Mouse (Mus musculus): ENCODE measurements around the gene Olfr461. TPM values are rescaled to one million over a fixed set of nuclear protein-coding genes. Genes with fewer than 3 reads are reported as not detected.
"Not testable (repeated sequence)": the region's sequence is repeated elsewhere in the genome, so short reads cannot be mapped to it uniquely, and the experiment has no call there.

The Olfr461 gene
- 0.10 TPM in 1 of 2 replicates, not detected in the other for polyA plus RNA-seq (2016; fragmentation: Nextera tagmentation; extraction: Ambion mirVana)

DNA sequence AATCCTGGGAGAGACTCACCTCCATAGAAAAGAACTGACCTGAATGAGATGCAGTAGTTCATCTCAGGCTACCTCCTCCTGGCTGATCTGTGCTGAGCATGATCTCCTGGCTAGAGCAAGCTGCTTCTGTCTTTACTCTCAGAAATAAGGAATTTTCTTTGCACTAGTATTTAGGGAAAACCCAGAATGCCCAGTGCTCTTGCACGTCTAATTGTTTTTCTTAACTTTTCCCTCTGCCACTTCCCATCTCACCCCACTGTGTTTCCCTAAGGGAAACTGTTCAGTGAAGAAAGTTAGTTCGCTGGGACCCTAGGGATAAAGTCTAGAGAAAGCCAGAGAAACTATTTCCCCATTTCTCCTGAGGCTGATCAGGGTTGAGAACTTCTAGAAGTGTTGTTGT is at the start of gene Olfr461:
Gene Olfr461 (minus strand): TSS at position 101 of the 400 bp plus-strand sequence.
- ATAC-seq (ENCODE audit: insufficient number of reproducible peaks, insufficient read depth, low FRiP score, low TSS enrichment), result no peak
- Histone ChIP-seq H3K9ac (no peak within 1 kb of the TSS), H3K4me2 (replicated peaks) (no peak within 1 kb of the TSS), H3K36me3 (no peaks in the 10 kb centered on the region), H3K9me3 (no peaks in the 10 kb centered on the region), H3K4me3 (no peak within 1 kb of the TSS), H3K27me3 (no peaks in the 10 kb centered on the region), H3K27ac (no peak within 1 kb of the TSS), H3K4me1 (no peaks in the 10 kb centered on the region)
- 70% methylated on average over 2 of the region's 2 CpGs for WGBS

GRCm38 (mm10) chr6:40598546-40598945 is 43.7 kb upstream of the Olfr461 start:
- ATAC-seq (ENCODE audit: insufficient number of reproducible peaks, insufficient read depth, low FRiP score, low TSS enrichment), result not testable (repeated sequence)

DNA sequence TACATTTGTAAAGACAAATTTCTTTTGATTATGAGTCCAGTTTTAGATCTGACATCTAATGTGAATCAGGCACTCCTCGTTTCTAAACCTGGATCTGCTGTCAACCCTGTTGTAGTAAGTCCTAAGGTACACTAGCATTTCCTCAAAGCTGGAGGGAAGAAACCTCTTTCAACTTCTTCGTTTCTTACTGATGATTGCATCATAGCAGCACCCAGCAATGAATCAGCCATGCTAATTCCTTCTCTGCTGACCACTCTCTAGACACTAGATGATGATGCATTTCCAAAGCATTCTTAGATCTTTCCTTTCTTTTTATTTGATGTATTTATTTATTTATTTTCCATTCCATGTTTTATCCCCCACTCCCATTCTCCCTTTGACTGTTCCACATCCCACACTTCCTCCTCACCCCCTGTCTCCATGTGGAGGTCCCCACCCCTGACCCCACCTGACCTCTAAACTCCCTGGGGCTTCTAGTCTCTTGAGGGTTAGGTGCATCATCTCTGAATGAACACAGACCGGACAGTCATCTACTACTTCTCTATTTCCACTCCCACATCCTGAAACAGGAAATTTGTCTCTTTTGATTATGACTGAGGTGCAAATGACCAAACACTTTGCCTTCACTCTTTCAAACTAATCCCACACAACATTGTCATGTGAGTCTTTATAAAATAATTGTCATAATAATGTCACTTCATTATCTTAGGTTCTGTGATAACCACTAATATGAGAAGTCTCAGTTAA is 40.1 kb upstream of the Olfr461 start:
- H3K4me3 ChIP-seq, result no peak overlapping the region
- H3K4me1 ChIP-seq, result no peaks in the 10 kb centered on the region
- WGBS, result 62% methylated on average over 3 of the region's 3 CpGs
- H3K9me3 ChIP-seq, result no peaks in the 10 kb centered on the region
- H3K27ac ChIP-seq, result no peak overlapping the region
- H3K9ac ChIP-seq, result no peak overlapping the region
- no peak overlapping the region for H3K4me2 ChIP-seq (replicated peaks)
- ATAC-seq (ENCODE audit: insufficient number of reproducible peaks, insufficient read depth, low FRiP score, low TSS enrichment), result no peak
- H3K36me3 ChIP-seq, result no peaks in the 10 kb centered on the region
- no peaks in the 10 kb centered on the region for H3K27me3 ChIP-seq

More at GRCm38 (mm10) chr6:40598546-40598945, 43.7 kb upstream of the Olfr461 start:
- not testable (repeated sequence) for H3K4me2 ChIP-seq (replicated peaks); H3K4me3 ChIP-seq; H3K27me3 ChIP-seq; H3K9me3 ChIP-seq; H3K36me3 ChIP-seq; H3K9ac ChIP-seq; H3K4me1 ChIP-seq; H3K27ac ChIP-seq
- WGBS, result 31% methylated on average over 4 of the region's 4 CpGs

DNA sequence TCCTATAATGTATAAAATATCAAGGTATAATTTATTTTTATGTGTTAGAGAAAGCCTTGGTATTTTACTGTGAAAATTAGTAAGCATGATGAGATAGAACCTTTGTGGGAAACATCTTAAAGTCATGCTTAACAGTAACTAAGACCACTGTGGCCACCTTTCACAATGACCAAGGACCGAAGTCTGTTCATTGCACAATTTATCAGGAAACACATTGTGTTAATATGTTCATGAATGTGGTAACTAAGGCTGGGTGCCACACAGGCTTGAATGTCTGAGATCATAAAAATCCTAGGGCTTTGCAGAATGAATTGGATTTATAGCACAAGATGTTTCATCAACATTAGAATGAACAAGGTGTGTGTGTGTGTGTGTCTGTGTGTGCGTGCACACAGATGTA is 33.5 kb upstream of the Olfr461 start:
- H3K4me3 ChIP-seq, result no peak overlapping the region
- 97% methylated on average over 2 of the region's 2 CpGs for WGBS
- no peak overlapping the region for H3K27ac ChIP-seq
- H3K9me3 ChIP-seq, result no peaks in the 10 kb centered on the region
- no peak overlapping the region for H3K4me2 ChIP-seq (replicated peaks)
- H3K27me3 ChIP-seq, result no peaks in the 10 kb centered on the region
- ATAC-seq (ENCODE audit: insufficient number of reproducible peaks, insufficient read depth, low FRiP score, low TSS enrichment), result no peak
- H3K9ac ChIP-seq, result no peak overlapping the region
- H3K4me1 ChIP-seq, result no peaks in the 10 kb centered on the region
- H3K36me3 ChIP-seq, result no peaks in the 10 kb centered on the region

GRCm38 (mm10) chr6:40585645-40586044 is 30.8 kb upstream of the Olfr461 start, which contains the start of gene Clec5a:
TSS of gene Clec5a (minus strand) at chr6:40585821.
- no peak within 1 kb of the TSS for H3K4me3 ChIP-seq
- H3K9ac ChIP-seq, result no peak within 1 kb of the TSS
- no peak for ATAC-seq (ENCODE audit: insufficient number of reproducible peaks, insufficient read depth, low FRiP score, low TSS enrichment)
- no peak within 1 kb of the TSS for H3K27ac ChIP-seq
- H3K4me2 ChIP-seq (replicated peaks), result no peak within 1 kb of the TSS
- H3K36me3 ChIP-seq, result no peaks in the 10 kb centered on the region
- 79% methylated on average over 5 of the region's 5 CpGs for WGBS
- H3K4me1 ChIP-seq, result no peaks in the 10 kb centered on the region
- no peaks in the 10 kb centered on the region for H3K27me3 ChIP-seq
- H3K9me3 ChIP-seq, result no peaks in the 10 kb centered on the region

DNA sequence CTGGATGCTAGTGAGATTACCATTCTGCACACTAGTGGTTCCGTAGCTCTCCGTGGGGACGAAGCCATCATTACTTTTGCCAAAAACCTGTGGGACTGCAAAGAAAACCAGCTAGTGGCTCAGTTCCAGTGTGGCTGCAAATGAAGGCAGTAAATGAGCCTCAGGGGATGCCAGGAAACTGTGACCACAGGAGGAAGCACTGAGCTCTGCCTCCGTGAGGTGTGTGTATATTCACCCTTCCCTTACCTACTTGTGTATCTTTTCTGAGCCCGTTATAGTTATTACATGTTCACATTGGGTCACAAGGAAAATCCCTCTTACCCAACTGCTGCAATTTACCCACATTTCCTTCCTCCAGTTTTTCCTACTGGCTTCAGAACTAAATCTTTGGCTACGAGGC is 29.5 kb upstream of the Olfr461 start:
- WGBS, result 87% methylated on average over 6 of the region's 6 CpGs

DNA sequence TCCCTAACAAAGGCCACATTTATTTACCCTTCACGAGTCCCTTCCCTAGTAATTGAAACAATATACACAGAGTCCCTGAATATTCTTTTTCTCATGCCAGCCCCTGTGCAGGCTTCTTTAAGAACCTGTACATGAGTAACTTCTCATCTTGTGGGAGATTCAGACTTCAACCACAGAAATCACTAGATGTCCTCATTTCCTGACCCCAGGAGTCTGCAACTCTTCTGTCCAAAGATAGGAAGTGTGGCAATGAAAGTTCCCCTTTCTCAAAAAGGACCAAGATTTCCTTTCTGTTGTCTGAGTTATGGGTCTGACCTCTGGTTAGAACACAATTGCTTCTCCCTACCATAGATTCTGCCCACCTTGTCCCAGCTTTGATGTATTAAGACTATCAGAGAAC is 21.5 kb upstream of the Olfr461 start:
- Histone ChIP-seq H3K4me2 (replicated peaks) (no peak overlapping the region), H3K9me3 (no peaks in the 10 kb centered on the region), H3K4me1 (no peaks in the 10 kb centered on the region), H3K27me3 (no peaks in the 10 kb centered on the region), H3K27ac (no peak overlapping the region), H3K9ac (no peak overlapping the region), H3K4me3 (no peak overlapping the region), H3K36me3 (no peaks in the 10 kb centered on the region)
- 76% methylated on average over 1 of the region's 1 CpGs for WGBS
- ATAC-seq (ENCODE audit: insufficient number of reproducible peaks, insufficient read depth, low FRiP score, low TSS enrichment), result no peak

More for the DNA sequence above, 29.5 kb upstream of the Olfr461 start:
- no peak for ATAC-seq (ENCODE audit: insufficient number of reproducible peaks, insufficient read depth, low FRiP score, low TSS enrichment)
- H3K4me3 ChIP-seq, result no peak overlapping the region
- no peak overlapping the region for H3K9ac ChIP-seq
- no peak overlapping the region for H3K27ac ChIP-seq
- H3K4me1 ChIP-seq, result no peaks in the 10 kb centered on the region
- H3K36me3 ChIP-seq, result no peaks in the 10 kb centered on the region
- no peaks in the 10 kb centered on the region for H3K27me3 ChIP-seq
- H3K9me3 ChIP-seq, result no peaks in the 10 kb centered on the region
- no peak overlapping the region for H3K4me2 ChIP-seq (replicated peaks)

DNA sequence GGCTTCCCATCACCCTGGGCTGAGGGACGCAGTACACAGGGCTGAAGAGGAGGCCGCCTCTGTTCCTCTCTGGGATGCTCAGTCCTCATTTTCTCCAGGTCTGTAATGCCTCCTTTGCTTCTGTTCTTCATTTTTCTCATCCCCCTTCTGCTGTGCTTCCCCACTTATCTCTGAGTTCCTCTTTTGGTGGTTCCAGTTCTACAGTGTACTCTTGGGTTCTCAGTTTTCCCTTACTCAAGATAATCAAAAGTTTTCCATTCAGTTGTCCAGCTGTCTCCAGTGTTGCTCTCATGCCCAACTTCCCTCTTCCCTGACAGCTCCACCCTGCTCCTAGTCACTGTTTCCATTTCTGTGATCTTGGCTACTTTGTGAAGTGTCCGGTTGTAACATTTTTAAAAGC is 18.8 kb upstream of the Olfr461 start:
- no peak overlapping the region for H3K4me3 ChIP-seq
- no peak overlapping the region for H3K4me2 ChIP-seq (replicated peaks)
- ATAC-seq (ENCODE audit: insufficient number of reproducible peaks, insufficient read depth, low FRiP score, low TSS enrichment), result no peak
- H3K27ac ChIP-seq, result no peak overlapping the region
- 79% methylated on average over 3 of the region's 3 CpGs for WGBS
- no peaks in the 10 kb centered on the region for H3K9me3 ChIP-seq
- no peaks in the 10 kb centered on the region for H3K27me3 ChIP-seq
- no peak overlapping the region for H3K9ac ChIP-seq
- H3K4me1 ChIP-seq, result no peaks in the 10 kb centered on the region
- no peaks in the 10 kb centered on the region for H3K36me3 ChIP-seq

DNA sequence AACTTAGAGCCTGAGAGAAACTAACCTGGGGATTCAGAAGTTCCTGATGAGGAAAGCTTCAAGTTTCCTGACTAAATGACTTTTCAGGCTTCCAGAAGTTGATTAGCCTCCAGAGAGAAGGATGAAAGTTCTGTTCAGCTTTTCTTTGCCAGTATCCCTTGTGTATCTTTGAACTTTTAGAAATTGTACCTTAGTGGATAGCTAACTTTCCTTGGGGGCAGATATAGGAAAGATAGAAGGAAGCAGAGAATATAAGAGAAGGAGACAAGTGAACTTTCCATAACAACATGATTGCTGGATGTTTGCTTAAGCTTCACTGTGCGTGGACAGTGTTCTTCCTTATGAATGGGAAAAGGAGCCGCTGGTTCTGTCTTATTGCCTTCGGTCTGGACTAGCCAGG is 14.3 kb upstream of the Olfr461 start, which contains the start of gene Olfr460:
Gene Olfr460 (plus strand): TSS at position 301 of the 400 bp plus-strand sequence.
- H3K4me1 ChIP-seq, result no peaks in the 10 kb centered on the region
- H3K4me2 ChIP-seq (replicated peaks), result no peak within 1 kb of the TSS
- no peak within 1 kb of the TSS for H3K4me3 ChIP-seq
- H3K27me3 ChIP-seq, result no peaks in the 10 kb centered on the region
- 87% methylated on average over 3 of the region's 3 CpGs for WGBS
- no peak for ATAC-seq (ENCODE audit: insufficient number of reproducible peaks, insufficient read depth, low FRiP score, low TSS enrichment)
- no peaks in the 10 kb centered on the region for H3K9me3 ChIP-seq
- H3K27ac ChIP-seq, result no peak within 1 kb of the TSS
- H3K9ac ChIP-seq, result no peak within 1 kb of the TSS
- H3K36me3 ChIP-seq, result no peaks in the 10 kb centered on the region

- 86% methylated on average over 10 of the region's 10 CpGs for WGBS
- H3K4me2 ChIP-seq (replicated peaks), result no peak overlapping the region
- no peak overlapping the region for H3K4me3 ChIP-seq
- H3K27me3 ChIP-seq, result no peaks in the 10 kb centered on the region
- no peak overlapping the region for H3K9ac ChIP-seq
- H3K4me1 ChIP-seq, result no peaks in the 10 kb centered on the region
- no peaks in the 10 kb centered on the region for H3K36me3 ChIP-seq
- no peaks in the 10 kb centered on the region for H3K9me3 ChIP-seq
- no peak overlapping the region for H3K27ac ChIP-seq
- no peak for ATAC-seq (ENCODE audit: insufficient number of reproducible peaks, insufficient read depth, low FRiP score, low TSS enrichment)
Measured at GRCm38 (mm10) chr6:40544690-40545089, 10.2 kb downstream of the Olfr461 start.

DNA sequence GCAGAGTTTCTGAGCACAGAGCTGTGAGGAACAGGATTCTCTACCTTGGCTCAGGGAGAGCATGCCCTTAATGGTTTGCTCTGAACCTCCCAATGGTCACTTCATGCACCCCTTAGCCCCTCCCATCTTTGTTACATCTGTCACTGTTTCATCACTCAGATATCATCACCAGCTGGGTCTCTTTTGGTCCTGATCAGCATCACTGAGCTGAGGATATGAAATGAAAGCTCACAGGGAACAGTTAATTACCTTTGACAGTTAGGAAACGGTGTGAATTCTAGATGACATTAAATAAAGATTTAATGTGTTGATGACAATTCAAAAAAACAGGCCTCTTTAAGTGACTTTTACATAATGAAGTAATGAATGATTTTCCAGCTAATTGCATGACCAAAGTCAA is 35.4 kb downstream of the Olfr461 start, which contains the start of gene Prss37:
Gene Prss37 (minus strand): TSS at position 101 of the 400 bp plus-strand sequence.
- Histone ChIP-seq H3K36me3 (no peaks in the 10 kb centered on the region), H3K4me1 (no peaks in the 10 kb centered on the region), H3K4me2 (replicated peaks) (no peak within 1 kb of the TSS), H3K4me3 (no peak within 1 kb of the TSS), H3K27ac (no peak within 1 kb of the TSS), H3K9me3 (no peaks in the 10 kb centered on the region), H3K27me3 (no peaks in the 10 kb centered on the region), H3K9ac (no peak within 1 kb of the TSS)
- WGBS, result 73% methylated on average over 1 of the region's 1 CpGs
- no peak for ATAC-seq (ENCODE audit: insufficient number of reproducible peaks, insufficient read depth, low FRiP score, low TSS enrichment)

GRCm38 (mm10) chr6:40493229-40493628 is 61.6 kb downstream of the Olfr461 start, which contains the start of gene Tas2r108:
TSS of gene Tas2r108 (plus strand) at chr6:40493529.
- H3K4me2 ChIP-seq (replicated peaks), result no peak within 1 kb of the TSS
- H3K9me3 ChIP-seq, result no peaks in the 10 kb centered on the region
- H3K27me3 ChIP-seq, result no peaks in the 10 kb centered on the region
- no peak for ATAC-seq (ENCODE audit: insufficient number of reproducible peaks, insufficient read depth, low FRiP score, low TSS enrichment)
- no peaks in the 10 kb centered on the region for H3K4me1 ChIP-seq
- 89% methylated on average over 3 of the region's 3 CpGs for WGBS
- H3K36me3 ChIP-seq, result no peaks in the 10 kb centered on the region
- H3K4me3 ChIP-seq, result no peak within 1 kb of the TSS
- H3K9ac ChIP-seq, result no peak within 1 kb of the TSS
- H3K27ac ChIP-seq, result no peak within 1 kb of the TSS
